Mouse (Mus musculus): ENCODE measurements around the gene Plxdc2. TPM values are rescaled to one million over a fixed set of nuclear protein-coding genes. Genes with fewer than 3 reads are reported as not detected.

Gene Plxdc2
- total RNA-seq, 2 experiments from 2014 or later, result 22.5 to 27.9 TPM

- no peak for DNase-seq
- intact Hi-C loops (cut with DNase I; ENCODE audit: low total_unique reads), result no loop called here
Measured at GRCm38 (mm10) chr2:16534566-16534965, 178.5 kb downstream of the Plxdc2 start.

GRCm38 (mm10) chr2:16541226-16541625 is 185.1 kb downstream of the Plxdc2 start:
- intact Hi-C loops (cut with DNase I; ENCODE audit: low total_unique reads), result no loop called here
- no peak for DNase-seq

GRCm38 (mm10) chr2:16545207-16545606 is 189.1 kb downstream of the Plxdc2 start:
- intact Hi-C loops (cut with DNase I; ENCODE audit: low total_unique reads), result no loop called here
- DNase-seq, result no peak

GRCm38 (mm10) chr2:16559287-16559686 is 203.2 kb downstream of the Plxdc2 start:
- intact Hi-C loops (cut with DNase I; ENCODE audit: low total_unique reads), result no loop called here
- DNase-seq, result no peak

GRCm38 (mm10) chr2:16568263-16568662 is 212.2 kb downstream of the Plxdc2 start:
- intact Hi-C loops (cut with DNase I; ENCODE audit: low total_unique reads), result no loop called here
- no peak for DNase-seq

- intact Hi-C loops (cut with DNase I; ENCODE audit: low total_unique reads), result no loop called here
Measured at GRCm38 (mm10) chr2:16571169-16571751, 215.2 kb downstream of the Plxdc2 start.

GRCm38 (mm10) chr2:16576566-16576965 is 220.5 kb downstream of the Plxdc2 start:
- intact Hi-C loops (cut with DNase I; ENCODE audit: low total_unique reads), result no loop called here
- DNase-seq, result no peak

More at GRCm38 (mm10) chr2:16571169-16571751, 215.2 kb downstream of the Plxdc2 start:
- DNase-seq, result no peak

- DNase-seq, result no peak
- intact Hi-C loops (cut with DNase I; ENCODE audit: low total_unique reads), result no loop called here
Measured at GRCm38 (mm10) chr2:16578153-16578552, 222.0 kb downstream of the Plxdc2 start.

GRCm38 (mm10) chr2:16588546-16588945 is 232.4 kb downstream of the Plxdc2 start:
- DNase-seq, result no peak
- intact Hi-C loops (cut with DNase I; ENCODE audit: low total_unique reads), result no loop called here

GRCm38 (mm10) chr2:16595451-16595850 is 239.3 kb downstream of the Plxdc2 start:
- intact Hi-C loops (cut with DNase I; ENCODE audit: low total_unique reads), result no loop called here
- DNase-seq, result no peak

GRCm38 (mm10) chr2:16598231-16598630 is 242.1 kb downstream of the Plxdc2 start:
- intact Hi-C loops (cut with DNase I; ENCODE audit: low total_unique reads), result no loop called here

GRCm38 (mm10) chr2:16604291-16604690 is 248.2 kb downstream of the Plxdc2 start:
- intact Hi-C loops (cut with DNase I; ENCODE audit: low total_unique reads), result no loop called here
- DNase-seq, result no peak

More at GRCm38 (mm10) chr2:16598231-16598630, 242.1 kb downstream of the Plxdc2 start:
- DNase-seq, result no peak

GRCm38 (mm10) chr2:16607792-16608586 is 251.9 kb downstream of the Plxdc2 start:
- no peak for DNase-seq
- intact Hi-C loops (cut with DNase I; ENCODE audit: low total_unique reads), result no loop called here

- intact Hi-C loops (cut with DNase I; ENCODE audit: low total_unique reads), result no loop called here
- no peak for DNase-seq
Measured at GRCm38 (mm10) chr2:16642061-16642460, 286.0 kb downstream of the Plxdc2 start.

- intact Hi-C loops (cut with DNase I; ENCODE audit: low total_unique reads), result no loop called here
- DNase-seq, result no peak
Measured at GRCm38 (mm10) chr2:16651713-16652112, 295.6 kb downstream of the Plxdc2 start.

GRCm38 (mm10) chr2:16664516-16664915 is 308.4 kb downstream of the Plxdc2 start:
- DNase-seq, result no peak
- intact Hi-C loops (cut with DNase I; ENCODE audit: low total_unique reads), result no loop called here

- intact Hi-C loops (cut with DNase I; ENCODE audit: low total_unique reads), result no loop called here
- no peak for DNase-seq
Measured at GRCm38 (mm10) chr2:16668391-16668790, 312.3 kb downstream of the Plxdc2 start.

GRCm38 (mm10) chr2:16682905-16683304 is 326.8 kb downstream of the Plxdc2 start:
- no peak for DNase-seq
- intact Hi-C loops (cut with DNase I; ENCODE audit: low total_unique reads), result no loop called here

- no peak for DNase-seq
- intact Hi-C loops (cut with DNase I; ENCODE audit: low total_unique reads), result no loop called here
Measured at GRCm38 (mm10) chr2:16683739-16684138, 327.6 kb downstream of the Plxdc2 start.

- intact Hi-C loops (cut with DNase I; ENCODE audit: low total_unique reads), result no loop called here
- DNase-seq, result no peak
Measured at GRCm38 (mm10) chr2:16684529-16684928, 328.4 kb downstream of the Plxdc2 start.

- intact Hi-C loops (cut with DNase I; ENCODE audit: low total_unique reads), result no loop called here
- no peak for DNase-seq
Measured at GRCm38 (mm10) chr2:16696390-16696789, 340.3 kb downstream of the Plxdc2 start.
